In the genomic region with DNA sequence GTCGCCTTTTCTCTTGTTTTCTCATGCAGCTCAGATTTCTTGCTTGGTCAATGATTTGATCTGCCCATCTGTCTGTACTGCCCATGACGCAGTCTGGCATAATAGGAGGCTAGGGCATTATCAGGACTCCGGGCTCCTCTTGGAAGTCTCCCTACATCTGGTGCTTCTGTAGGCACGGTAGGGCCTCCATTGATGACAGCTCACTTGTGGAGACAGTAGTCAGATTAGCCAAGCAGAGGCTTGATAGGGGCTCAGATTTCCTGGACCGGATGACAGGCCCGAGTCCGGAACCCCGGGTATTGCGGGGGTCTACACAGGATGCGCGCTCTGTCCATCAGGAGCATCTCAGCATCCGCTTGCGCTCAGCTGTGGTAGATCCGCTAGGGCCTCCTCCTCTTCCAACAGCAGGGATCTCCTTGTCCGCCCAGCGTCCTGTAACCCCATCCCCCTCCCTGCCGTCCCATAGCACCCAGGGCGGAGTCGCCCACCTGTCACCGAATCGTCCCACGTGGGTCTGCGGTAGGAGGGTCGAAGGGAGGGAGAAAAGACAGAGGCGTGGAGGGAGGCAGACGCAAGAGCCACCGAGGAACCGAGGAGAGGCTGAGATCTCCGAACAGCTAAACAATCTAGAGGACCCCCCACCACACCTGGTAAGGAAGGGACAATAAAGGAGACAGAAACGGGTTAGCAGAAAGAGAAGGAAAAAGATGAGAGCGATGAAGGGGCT, we compare ENCODE assay signal across 8 mouse cellular contexts. TPM values are rescaled to one million over a fixed set of nuclear protein-coding genes. Genes with fewer than 3 reads are reported as not detected.
DNase-seq lines count a peak whose midpoint lies in the region; ATAC-seq and TF ChIP-seq lines count a peak whose summit lies in the region.

No protein-coding gene starts in this region.

- no peaks in the 10 kb centered on the region; the same call in 1 of the 2 replicates for H3K27me3 ChIP-seq in forebrain, embryonic 12.5 days
- no peaks in the 10 kb centered on the region for H3K27me3 ChIP-seq in heart, postnatal 0 days (ENCODE audit: control insufficient read depth, insufficient read depth, low read length)
- H3K27me3 ChIP-seq in liver, embryonic 16.5 days (ENCODE audit: control insufficient read depth, insufficient read depth, low read depth, low read length), result peaks cover 3% of the 10 kb centered on the region; the same call in 1 of the 2 replicates
- no peaks in the 10 kb centered on the region for H3K27me3 ChIP-seq in neural tube, embryonic 13.5 days

- peak; percentile 39 for ATAC-seq in CD4-positive, CD25-positive, alpha-beta regulatory T cell, adult 4 months
- ATAC-seq in forebrain, embryonic 12.5 days (ENCODE audit: low FRiP score), result peak; percentile 86
- peak; percentile 88 for ATAC-seq in heart, postnatal 0 days (ENCODE audit: insufficient read depth, low read depth)
- peak; percentile 28 for ATAC-seq in liver, embryonic 16.5 days (ENCODE audit: low read depth)
- ATAC-seq in neural tube, embryonic 13.5 days (ENCODE audit: low read depth), result peak; percentile 85

- H3K4me3 ChIP-seq in forebrain, embryonic 12.5 days (replicated peaks), result peak overlapping the region; percentile 99
- H3K4me3 ChIP-seq in heart, postnatal 0 days (ENCODE audit: low read depth, low read length), result peak overlapping the region; percentile 88
- peak overlapping the region; percentile 85 for H3K4me3 ChIP-seq in liver, embryonic 16.5 days (ENCODE audit: low read depth, low read length)
- H3K4me3 ChIP-seq in neural tube, embryonic 13.5 days, result peak overlapping the region; percentile 97

- WGBS in forebrain, embryonic 12.5 days, result 1% methylated on average over 31 of the region's 31 CpGs
- 2% methylated on average over 31 of the region's 31 CpGs for WGBS in heart, postnatal 0 days
- 2% methylated on average over 31 of the region's 31 CpGs for WGBS in liver, embryonic 16.5 days (ENCODE audit: insufficient replicate concordance)
- WGBS in neural tube, embryonic 13.5 days, result 2% methylated on average over 31 of the region's 31 CpGs

- H3K36me3 ChIP-seq in forebrain, embryonic 12.5 days (replicated peaks), result peaks cover 17% of the 10 kb centered on the region
- H3K36me3 ChIP-seq in heart, postnatal 0 days (replicated peaks; ENCODE audit: control insufficient read depth, insufficient read depth, low read length), result peaks cover 14% of the 10 kb centered on the region; the same call in 1 of the 2 replicates
- H3K36me3 ChIP-seq in liver, embryonic 16.5 days (ENCODE audit: control insufficient read depth, insufficient read depth), result peaks cover 6% of the 10 kb centered on the region; the same call in 1 of the 2 replicates
- peaks cover 16% of the 10 kb centered on the region for H3K36me3 ChIP-seq in neural tube, embryonic 13.5 days

- H3K9me3 ChIP-seq in forebrain, embryonic 12.5 days, result no peaks in the 10 kb centered on the region
- H3K9me3 ChIP-seq in heart, postnatal 0 days (replicated peaks; ENCODE audit: control insufficient read depth, low read length), result no peaks in the 10 kb centered on the region
- no peaks in the 10 kb centered on the region for H3K9me3 ChIP-seq in liver, embryonic 16.5 days (replicated peaks; ENCODE audit: control insufficient read depth, low read length)
- no peaks in the 10 kb centered on the region for H3K9me3 ChIP-seq in neural tube, embryonic 13.5 days

- DNase-seq in c-Kit-positive CD71-positive TER-119-negative erythroid progenitor cells, embryonic 14.5 days (ENCODE audit: low read depth), result peak; percentile 31
- peak; percentile 95 for DNase-seq in heart, postnatal 0 days (ENCODE audit: low spot score)
- peak; percentile 80 to 87 for DNase-seq in kidney, postnatal 4 days
- DNase-seq in telencephalon, adult 2 months (ENCODE audit: low read depth, low spot score), result peak; percentile 84

- TF ChIP-seq EP300 in heart, postnatal 0 days (IDR thresholded peaks at IDR 0.05; ENCODE audit: low read depth), result peak; percentile 79

- no peak for TF ChIP-seq CTCF in heart, postnatal 0 days (IDR thresholded peaks at IDR 0.05; ENCODE audit: low read depth)

- peaks cover 36% of the 10 kb centered on the region for H3K4me1 ChIP-seq in forebrain, embryonic 12.5 days
- peaks cover 18% of the 10 kb centered on the region for H3K4me1 ChIP-seq in heart, postnatal 0 days (ENCODE audit: control insufficient read depth, insufficient read depth)
- peaks cover 30% of the 10 kb centered on the region for H3K4me1 ChIP-seq in liver, embryonic 16.5 days (ENCODE audit: control insufficient read depth, low read depth, low read length)
- H3K4me1 ChIP-seq in neural tube, embryonic 13.5 days (replicated peaks), result peaks cover 47% of the 10 kb centered on the region

- peak overlapping the region; percentile 66 for H3K9ac ChIP-seq in forebrain, embryonic 12.5 days
- peak overlapping the region; percentile 94 for H3K9ac ChIP-seq in heart, postnatal 0 days (replicated peaks; ENCODE audit: low read depth, low read length)
- H3K9ac ChIP-seq in liver, embryonic 16.5 days (ENCODE audit: low read depth, low read length), result peak overlapping the region; percentile 36
- H3K9ac ChIP-seq in neural tube, embryonic 13.5 days, result peak overlapping the region; percentile 97

- H3K27ac ChIP-seq in forebrain, embryonic 12.5 days, result peak overlapping the region; percentile 97
- peak overlapping the region; percentile 99 for H3K27ac ChIP-seq in heart, postnatal 0 days (ENCODE audit: low read depth)
- 0 out of 2 replicates have a peak overlapping the region, but pooled peaks have one; percentile 27 for H3K27ac ChIP-seq in liver, embryonic 16.5 days (ENCODE audit: low read length)
- peak overlapping the region; percentile 97 for H3K27ac ChIP-seq in neural tube, embryonic 13.5 days (replicated peaks)

- peak overlapping the region; percentile 91 for H3K4me2 ChIP-seq in forebrain, embryonic 12.5 days
- peak overlapping the region; percentile 66 for H3K4me2 ChIP-seq in heart, postnatal 0 days (ENCODE audit: low read depth, low read length)
- peak overlapping the region; percentile 96 for H3K4me2 ChIP-seq in liver, embryonic 16.5 days (ENCODE audit: low read depth, low read length)
- H3K4me2 ChIP-seq in neural tube, embryonic 13.5 days, result peak overlapping the region; percentile 69

RNA-seq across cellular contexts. Expression of gene Prkar1a, which starts 0.9 kb away (rescaled TPM):
- 100 to 1,000 TPM; 416 to 490 TPM for polyA plus RNA-seq in CD4-positive, CD25-positive, alpha-beta regulatory T cell, adult 4 months (2017; shearing (Covaris generic))
- 413 and 445 TPM in 2 replicates for polyA plus RNA-seq in forebrain, embryonic 12.5 days (2016; fragmentation: Nextera tagmentation; extraction: Ambion mirVana)
- total RNA-seq in heart, postnatal 0 days (2014; rRNA removed; ENCODE audit: low replicate concordance), result 163 and 237 TPM in 2 replicates
- 483 and 530 TPM in 2 replicates for polyA plus RNA-seq in heart, postnatal 0 days (2015; fragmentation: Nextera tagmentation; extraction: Ambion mirVana)
- polyA plus RNA-seq in liver, embryonic 16.5 days (2015; fragmentation: Nextera tagmentation; extraction: Ambion mirVana), result 109 and 112 TPM in 2 replicates
- polyA plus RNA-seq in neural tube, embryonic 13.5 days (2015; fragmentation: Nextera tagmentation; extraction: Ambion mirVana), result 457 and 493 TPM in 2 replicates

RNA-seq across cellular contexts. Expression of gene Wipi1, which starts 38.4 kb away (rescaled TPM):
- polyA plus RNA-seq in CD4-positive, CD25-positive, alpha-beta regulatory T cell, adult 4 months (2017; shearing (Covaris generic)), result not detected
- 12.9 and 13.6 TPM in 2 replicates for polyA plus RNA-seq in forebrain, embryonic 12.5 days (2016; fragmentation: Nextera tagmentation; extraction: Ambion mirVana)
- total RNA-seq in heart, postnatal 0 days (2014; rRNA removed; ENCODE audit: low replicate concordance), result 40.8 and 53.2 TPM in 2 replicates
- polyA plus RNA-seq in heart, postnatal 0 days (2015; fragmentation: Nextera tagmentation; extraction: Ambion mirVana), result 65.4 and 67.1 TPM in 2 replicates
- 23.6 and 24.0 TPM in 2 replicates for polyA plus RNA-seq in liver, embryonic 16.5 days (2015; fragmentation: Nextera tagmentation; extraction: Ambion mirVana)
- polyA plus RNA-seq in neural tube, embryonic 13.5 days (2015; fragmentation: Nextera tagmentation; extraction: Ambion mirVana), result 23.4 and 24.7 TPM in 2 replicates

Comparison
In these comparisons a context has a peak if more than half of its experiments do, and no peak if none do; other contexts are left out.
1. Peak in every context shown above with its lines: DNase-seq, ATAC-seq, H3K4me3 ChIP-seq and H3K27ac ChIP-seq.
2. ATAC-seq: peak in every context shown above with its lines; median percentile 88 in heart, postnatal 0 days; 86 in forebrain, embryonic 12.5 days; 85 in neural tube, embryonic 13.5 days; 39 in CD4-positive, CD25-positive, alpha-beta regulatory T cell, adult 4 months; 28 in liver, embryonic 16.5 days.
3. DNase-seq: peak in every context shown above with its lines; median percentile 95 in heart, postnatal 0 days; 84 in telencephalon, adult 2 months; 84 in kidney, postnatal 4 days; 31 in c-Kit-positive CD71-positive TER-119-negative erythroid progenitor cells, embryonic 14.5 days.
4. H3K27ac ChIP-seq: peak in every context shown above with its lines; median percentile 99 in heart, postnatal 0 days; 97 in forebrain, embryonic 12.5 days; 97 in neural tube, embryonic 13.5 days; 27 in liver, embryonic 16.5 days.
5. H3K9ac ChIP-seq: peak in every context shown above with its lines; median percentile 97 in neural tube, embryonic 13.5 days; 94 in heart, postnatal 0 days; 66 in forebrain, embryonic 12.5 days; 36 in liver, embryonic 16.5 days.
6. RNA of gene Wipi1, which starts 38.4 kb away (polyA plus RNA-seq): 65.4 to 67.1 TPM in heart, postnatal 0 days, 23.4 to 24.7 TPM in neural tube, embryonic 13.5 days, 23.6 to 24.0 TPM in liver, embryonic 16.5 days and 12.9 to 13.6 TPM in forebrain, embryonic 12.5 days; not detected in CD4-positive, CD25-positive, alpha-beta regulatory T cell, adult 4 months; every median in the first group is over 10 times any median in the second.